Mouse (Mus musculus): ENCODE measurements around the gene Nsl1. TPM values are rescaled to one million over a fixed set of nuclear protein-coding genes. Genes with fewer than 3 reads are reported as not detected.

The Nsl1 gene
- polyA plus RNA-seq, 3 experiments from 2014 or later: 1.1 to 7.4 (median 4.2) TPM

GRCm38 (mm10) chr1:191096871-191097681 lies 34.3 kb downstream of the Nsl1 start:
- ATAC-seq: no peak

DNA sequence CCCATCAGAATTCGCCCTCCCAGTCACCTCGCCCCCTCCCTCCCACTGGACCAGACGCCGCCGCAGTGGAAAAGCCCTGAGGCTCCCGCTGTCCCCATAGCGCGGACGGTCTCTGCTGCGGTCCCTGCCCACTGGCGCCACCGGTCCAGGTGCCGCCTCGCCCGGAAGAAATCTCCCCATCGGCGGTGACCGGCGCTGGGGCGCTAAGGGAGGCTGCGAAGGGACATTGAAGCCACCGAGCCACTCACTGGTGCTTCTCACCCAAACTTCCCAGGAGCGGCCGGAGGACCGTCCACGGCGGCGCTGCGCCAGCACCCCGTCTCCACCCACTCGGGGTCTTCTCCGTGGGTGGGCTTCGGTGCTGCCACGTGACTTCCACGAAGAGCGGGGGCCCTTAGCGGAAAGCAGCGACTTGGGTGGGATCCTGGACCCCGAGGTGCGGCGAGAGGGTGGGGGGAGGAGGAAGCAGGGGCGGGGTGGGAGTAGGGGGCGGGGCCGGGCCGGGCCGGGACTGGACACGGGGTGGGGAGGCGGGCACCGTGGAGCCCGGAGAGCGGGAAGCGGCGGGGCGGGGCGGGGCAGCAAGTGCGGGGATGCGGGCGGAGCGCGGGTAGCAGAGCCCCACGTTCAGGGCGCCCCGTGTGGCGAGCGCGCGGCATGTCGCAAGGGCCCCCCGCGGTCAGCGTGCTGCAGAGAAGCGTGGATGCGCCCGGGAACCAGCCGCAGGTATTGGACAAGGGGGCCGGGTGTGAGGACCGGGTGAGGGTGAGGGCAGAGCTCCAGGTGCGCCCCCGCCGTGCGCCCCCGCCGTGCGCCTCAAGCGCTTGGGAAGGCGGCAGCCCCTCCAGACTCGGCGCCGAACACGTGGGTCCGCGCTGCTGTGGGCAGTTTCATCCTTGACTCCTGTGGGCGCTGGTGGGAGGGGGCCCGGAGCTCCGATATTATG lies 35.3 kb downstream of the Nsl1 start, which contains the start of gene Batf3:
Gene Batf3, plus strand, starts transcription at position 46 of the 946 bp plus-strand sequence.
- ATAC-seq: no peak

DNA sequence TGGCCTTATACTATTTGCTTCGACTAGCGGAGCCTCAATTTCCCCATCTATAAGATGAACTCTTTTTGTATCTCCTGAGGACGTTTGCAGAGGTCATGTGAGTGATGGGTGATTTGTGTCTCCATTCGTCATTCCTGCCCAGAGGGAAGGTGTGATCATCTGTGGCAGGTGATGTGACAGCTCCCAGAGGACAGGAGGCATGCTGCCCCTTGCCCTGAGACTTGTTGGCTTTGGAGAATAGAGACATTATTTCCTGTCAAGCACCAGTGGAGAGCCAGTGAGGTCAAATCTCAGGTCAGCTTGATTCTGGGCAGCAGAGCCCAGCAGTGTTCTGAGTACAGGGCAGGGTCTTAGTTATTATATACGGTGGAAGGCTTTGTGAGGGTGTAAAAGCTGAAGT lies 36.3 kb downstream of the Nsl1 start:
- no peak for ATAC-seq

GRCm38 (mm10) chr1:191099772-191100291 lies 37.0 kb downstream of the Nsl1 start:
- ATAC-seq: no peak

DNA sequence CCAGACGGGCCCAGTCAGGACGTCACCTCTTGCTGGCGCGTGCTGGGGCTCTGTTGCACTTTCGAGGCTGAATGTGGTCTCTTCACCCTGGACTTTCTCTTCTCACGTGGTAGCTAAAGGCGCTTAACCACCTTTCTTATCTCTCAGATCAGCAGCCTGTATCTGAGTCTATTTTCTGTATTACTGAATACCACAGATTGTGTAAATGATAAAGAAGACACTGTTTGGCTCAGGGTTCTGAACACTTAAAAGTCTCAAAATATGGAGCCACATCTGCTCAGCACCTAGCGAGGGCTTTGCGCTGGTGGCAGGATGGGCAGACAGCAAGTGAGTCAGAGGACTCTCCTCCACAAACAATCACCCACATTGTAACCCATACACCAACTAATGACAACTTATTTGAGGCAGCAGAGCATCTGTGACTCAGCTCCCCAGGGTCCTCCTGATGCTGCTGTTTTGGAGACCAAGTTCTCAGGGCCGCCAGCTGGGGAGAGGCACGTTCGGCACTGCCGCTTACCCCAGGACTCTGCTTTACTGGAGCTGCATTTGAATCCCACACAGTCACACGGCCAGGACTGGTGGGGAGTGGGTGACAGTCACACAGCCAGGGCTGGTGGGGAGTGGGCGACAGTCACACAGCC lies 40.0 kb downstream of the Nsl1 start:
- peak; percentile 48 for ATAC-seq

GRCm38 (mm10) chr1:191105246-191105645 lies 42.4 kb downstream of the Nsl1 start:
- no peak for ATAC-seq

DNA sequence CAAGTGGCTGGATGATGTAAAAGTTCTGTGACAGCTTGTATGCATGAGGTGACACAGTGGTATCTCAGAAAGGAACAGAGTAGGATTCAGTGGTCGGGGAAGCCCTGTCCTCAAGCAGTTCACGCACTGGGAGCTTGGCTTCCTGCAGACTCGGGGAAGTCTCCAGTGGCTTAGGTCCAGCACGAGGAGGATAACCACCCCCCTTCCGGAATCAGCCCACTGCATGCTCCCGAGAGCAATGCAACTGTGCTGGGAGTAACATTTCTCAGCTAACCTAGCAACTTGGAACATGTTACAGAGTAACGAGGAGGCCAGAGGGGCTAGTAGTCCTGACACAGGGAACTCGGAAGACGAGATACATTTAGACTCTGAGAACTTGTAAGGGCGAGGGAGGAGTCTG lies 44.5 kb downstream of the Nsl1 start:
- no peak for ATAC-seq

DNA sequence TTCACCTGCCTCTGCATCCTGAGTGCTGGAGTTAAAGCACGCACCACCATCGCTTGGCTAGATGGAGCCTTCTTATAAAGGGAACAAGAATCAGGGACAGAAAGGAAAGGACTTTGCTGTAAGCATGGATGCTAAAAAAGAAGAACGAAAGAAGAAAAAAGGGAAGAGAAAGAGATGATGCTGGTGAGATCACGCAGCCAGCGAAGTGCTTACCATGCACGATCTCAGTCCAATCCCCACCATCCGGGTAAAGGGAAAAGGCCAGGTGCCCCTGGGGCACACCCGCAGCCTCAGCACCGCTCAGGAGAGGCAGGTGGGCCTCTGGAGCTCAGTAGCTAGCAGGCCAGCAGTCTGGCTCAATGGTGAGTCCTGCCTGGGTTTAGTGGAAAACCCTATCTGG lies 47.1 kb downstream of the Nsl1 start:
- no peak for ATAC-seq

DNA sequence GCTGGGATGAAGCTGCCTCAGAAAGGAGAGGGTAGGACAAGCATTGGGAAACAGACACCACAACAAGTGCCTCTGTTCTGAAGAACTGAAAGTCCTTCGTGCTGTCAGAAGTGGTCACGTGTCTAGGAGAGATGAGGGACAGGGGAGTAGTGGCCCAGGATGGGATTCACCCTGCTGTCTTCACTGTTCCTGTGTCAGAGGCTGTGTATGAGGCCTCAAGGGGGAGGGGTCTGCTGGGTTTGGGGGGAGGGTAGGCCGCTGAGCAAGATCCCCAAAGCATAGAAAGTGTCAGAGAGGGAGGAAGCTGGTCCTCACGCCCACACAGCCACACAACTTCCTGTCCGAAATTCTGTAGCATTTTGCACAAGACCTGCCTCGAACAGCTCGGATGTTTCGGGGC lies 48.3 kb downstream of the Nsl1 start:
- peak; percentile 48 for ATAC-seq

- ATAC-seq: no peak
Measured at GRCm38 (mm10) chr1:191114868-191115267, 52.1 kb downstream of the Nsl1 start.

- no peak for ATAC-seq
Measured at GRCm38 (mm10) chr1:191115514-191116238, 52.9 kb downstream of the Nsl1 start.

GRCm38 (mm10) chr1:191122744-191123143 lies 59.9 kb downstream of the Nsl1 start:
- no peak for ATAC-seq

DNA sequence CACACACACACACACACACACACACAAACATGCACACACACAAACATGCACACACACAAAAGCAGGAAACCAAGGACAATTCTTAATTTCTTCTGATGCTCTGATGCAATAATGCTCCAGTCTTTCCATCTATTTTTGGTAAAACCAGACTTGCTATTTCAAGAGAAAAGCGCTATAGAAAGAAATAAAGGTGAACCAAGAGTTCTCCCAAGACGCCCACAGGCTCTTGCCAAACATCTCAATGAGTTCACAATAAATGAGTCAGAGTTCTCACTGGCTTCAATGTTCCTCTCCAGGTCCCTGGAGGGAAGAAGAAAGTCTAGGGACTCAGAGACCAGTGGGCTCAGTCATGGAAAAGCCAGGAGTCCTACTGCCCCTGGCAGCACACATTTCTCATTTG lies 60.9 kb downstream of the Nsl1 start:
- ATAC-seq: no peak

GRCm38 (mm10) chr1:191124288-191124687 lies 61.5 kb downstream of the Nsl1 start:
- ATAC-seq: no peak

DNA sequence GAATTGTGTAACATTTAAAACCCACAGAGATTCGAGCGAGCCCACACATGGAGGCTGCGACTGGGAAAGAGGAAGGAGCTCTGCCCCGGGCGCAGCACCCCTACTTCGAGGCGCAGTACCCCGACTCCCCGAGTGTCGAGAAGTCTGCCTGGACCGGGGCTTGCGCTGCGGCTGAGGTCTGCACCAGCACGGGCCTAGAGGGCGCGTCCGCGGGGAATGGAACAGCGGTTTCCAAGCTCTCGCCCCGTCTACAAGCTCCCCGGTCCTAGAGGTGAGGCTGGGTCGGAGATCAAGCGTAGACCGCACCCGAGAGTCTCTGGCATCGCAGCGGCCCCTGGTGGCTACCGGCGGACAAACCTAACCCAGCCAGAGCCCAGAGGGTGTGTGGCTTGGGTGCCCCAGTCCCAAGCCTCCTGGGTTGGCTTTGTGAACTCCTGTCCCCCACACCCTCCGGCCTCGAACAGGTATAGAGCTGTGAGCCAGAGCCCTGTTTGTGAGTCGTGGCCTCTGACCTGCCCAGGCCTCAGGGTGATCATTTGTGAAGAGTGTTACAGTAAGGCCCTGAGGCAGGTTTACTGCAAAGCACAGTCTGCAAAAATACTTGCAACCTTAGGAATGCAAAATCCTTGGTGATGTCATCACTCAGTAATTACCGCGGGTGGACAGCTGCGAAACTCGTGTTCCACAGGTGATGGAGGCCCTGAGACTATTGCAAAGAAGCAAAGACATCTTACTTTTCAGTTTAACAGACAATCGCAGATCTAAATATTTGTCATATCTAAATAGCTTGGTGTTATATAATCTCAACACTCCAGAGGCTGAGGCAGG lies 63.2 kb downstream of the Nsl1 start:
- ATAC-seq: peak; percentile 91

GRCm38 (mm10) chr1:191131692-191132091 lies 68.9 kb downstream of the Nsl1 start:
- ATAC-seq: no peak

- no peak for ATAC-seq
Measured at GRCm38 (mm10) chr1:191132240-191132639, 69.4 kb downstream of the Nsl1 start.

DNA sequence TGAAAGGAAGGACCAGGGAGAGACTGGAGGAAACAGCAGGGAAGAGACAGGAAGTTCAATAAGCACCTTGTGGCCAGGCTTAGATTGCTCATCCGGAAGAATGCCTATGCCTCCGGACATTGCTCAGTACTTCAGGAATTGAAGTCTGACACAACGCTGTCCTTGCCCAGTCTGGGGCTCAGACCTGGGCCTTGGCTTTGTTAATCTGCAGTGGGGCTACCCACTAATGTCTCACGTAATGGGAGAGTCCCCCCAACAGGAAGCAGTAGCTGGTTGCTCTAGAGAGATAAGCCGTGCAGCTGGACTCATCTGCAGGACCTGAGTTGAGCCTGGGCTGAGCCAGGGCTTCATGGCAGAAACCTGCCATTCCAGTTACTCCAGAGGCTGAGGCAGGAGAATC lies 70.1 kb downstream of the Nsl1 start:
- ATAC-seq: no peak

DNA sequence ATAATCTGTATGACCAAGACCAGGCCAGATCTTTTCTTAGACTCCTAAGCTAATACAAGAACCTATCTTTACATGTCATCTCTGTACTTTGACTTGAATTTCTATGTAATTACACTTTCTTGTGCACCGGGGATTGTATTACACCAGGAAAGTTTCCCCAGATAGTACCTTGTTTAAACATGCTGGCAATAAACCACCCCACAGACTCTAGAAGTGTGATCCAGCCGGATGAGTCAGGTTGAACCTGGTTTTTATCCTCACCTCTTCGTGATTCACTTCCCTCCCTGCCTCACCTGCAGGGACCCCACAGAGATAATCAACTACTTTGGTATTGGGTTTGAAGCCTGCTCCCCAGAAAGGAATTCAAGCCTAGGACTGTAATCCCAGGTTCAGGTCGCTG lies 72.6 kb downstream of the Nsl1 start:
- ATAC-seq: no peak

Measured in inflammation-experienced regulatory T-cells, adult 6 months (primary cell).